Mouse (Mus musculus): ENCODE measurements at regions not wholly inside any gene's neighbourhood (a gene's known extent, or its start where the extent isn't known, plus 50 kb on each side); places are given as distances from the start of the nearest gene placed in this dataset.

- TF ChIP-seq POLR2A (IDR thresholded peaks at IDR 0.05; ENCODE audit: borderline replicate concordance, control insufficient read depth, low read depth, low read length) (no peak), CTCF (IDR thresholded peaks at IDR 0.05; ENCODE audit: control insufficient read depth, insufficient read depth, low read length) (no peak)
Observed at GRCm38 (mm10) chr15:5312231-5312630, 68.2 kb upstream of the Ptger4 start.
